Mouse (Mus musculus) ES-E14 (cell line): ENCODE measurements at regions not wholly inside any gene's neighbourhood (a gene's known extent, or its start where the extent isn't known, plus 50 kb on each side); places are given as distances from the start of the nearest gene placed in this dataset.

Experiments
- CHD2 ChIP-seq: IDR thresholded peaks from 2 replicates; pipeline ENCODE4 v1.6.1; 2014; ENCODE audit warnings: mild to moderate bottlenecking, low read depth, low read length, inconsistent platforms
- HCFC1 ChIP-seq: IDR thresholded peaks from 2 replicates; pipeline ENCODE4 v1.6.1; 2012; ENCODE audit warnings: low read length, inconsistent platforms, borderline replicate concordance; ENCODE audit not compliant: insufficient read depth
- MAFK ChIP-seq: IDR thresholded peaks from 2 replicates; pipeline ENCODE4 v1.6.1; 2014; ENCODE audit warnings: mild to moderate bottlenecking, low read depth, low read length, inconsistent platforms; ENCODE audit not compliant: insufficient read depth
- ZC3H11A ChIP-seq: IDR thresholded peaks from 2 replicates; pipeline ENCODE4 v1.6.1; 2012; ENCODE audit warnings: low read depth, mild to moderate bottlenecking, inconsistent platforms, low read length, borderline replicate concordance
- ZNF384 ChIP-seq: IDR thresholded peaks from 2 replicates; pipeline ENCODE4 v1.6.1; 2012; ENCODE audit warnings: low read depth, low read length, inconsistent platforms

GRCm38 (mm10) chr10:45816679-45817078 is 239.1 kb downstream of the Hace1 start:
- TF ChIP-seq ZNF384 (no peak), MAFK (no peak), CHD2 (no peak), HCFC1 (no peak), ZC3H11A (no peak)
